Mouse (Mus musculus) intestine, embryonic 14.5 days (tissue): Measurements from ENCODE around the gene Ankrd17. TPM values are rescaled to one million over a fixed set of nuclear protein-coding genes. Genes with fewer than 3 reads are reported as not detected.

Source experiments
- ATAC-seq: fragments of 200-750 bp; cut with Nextera tagmentation; replicated peaks from 2 replicates; pipeline ENCODE4 v1.8.0; 2017; ENCODE audit warnings: low read depth, moderate number of reproducible peaks, moderate TSS enrichment, moderate library complexity; ENCODE audit not compliant: low FRiP score, low TSS enrichment
- DNase-seq: peaks from one replicate; pipeline ENCODE4 v3.0.0-alpha.2; 2018; ENCODE audit warnings: low spot score
- H3K27ac ChIP-seq: fragments of 300-500 bp; sonication (generic); 2 replicates; pipeline ENCODE4 v1.5.1; 2014; ENCODE audit warnings: low read depth, mild to moderate bottlenecking, control low read depth
- H3K27me3 ChIP-seq: fragments of 300-500 bp; sonication (generic); replicated peaks from 2 replicates; pipeline ENCODE4 v1.6.1; 2014; ENCODE audit warnings: low read length, control low read depth; ENCODE audit not compliant: control insufficient read depth, insufficient read depth
- H3K36me3 ChIP-seq: fragments of 300-500 bp; sonication (generic); 2 replicates; pipeline ENCODE4 v1.6.1; 2014; ENCODE audit warnings: low read length, control low read depth; ENCODE audit not compliant: control insufficient read depth, insufficient read depth
- H3K4me1 ChIP-seq: fragments of 300-500 bp; sonication (generic); replicated peaks from 2 replicates; pipeline ENCODE4 v1.6.1; 2014; ENCODE audit warnings: low read length, control low read depth, mixed read lengths; ENCODE audit not compliant: control insufficient read depth, insufficient read depth
- H3K4me2 ChIP-seq: fragments of 300-500 bp; sonication (generic); 2 replicates; pipeline ENCODE4 v1.6.1; 2014; ENCODE audit warnings: low read length
- H3K4me3 ChIP-seq: fragments of 300-500 bp; sonication (generic); 2 replicates; pipeline ENCODE4 v1.5.1; 2014; ENCODE audit warnings: low read depth, low read length, control low read depth, mixed read lengths
- H3K9ac ChIP-seq: fragments of 300-500 bp; sonication (generic); 2 replicates; pipeline ENCODE4 v1.6.1; 2014; ENCODE audit warnings: mild to moderate bottlenecking, low read length
- H3K9me3 ChIP-seq: fragments of 300-500 bp; sonication (generic); 2 replicates; pipeline ENCODE4 v1.6.1; 2016; ENCODE audit warnings: low read length, control low read depth; ENCODE audit not compliant: control insufficient read depth
- WGBS: fragments of 180-500 bp; shearing (Covaris S2); extraction: QIAGEN DNeasy Blood & Tissue Kit; methylation state at CpG from one replicate; pipeline ENCODE4 v1.1.7; 2014; 5-methylcytosine and 5-hydroxymethylcytosine counted together
- polyA plus RNA-seq: library from polyadenylated mRNA; unstranded; fragments of >200 nt; fragmentation: Nextera tagmentation; extraction: Ambion mirVana; gene quantifications from 2 replicates; pipeline ENCODE4 v1.2.1, GENCODE M21; 2014

The Ankrd17 gene
- polyA plus RNA-seq, 1 experiment from 2014 or later: 38.6 TPM

- Histone ChIP-seq H3K27me3 (no peaks in the 10 kb centered on the region), H3K4me1 (no peaks in the 10 kb centered on the region), H3K27ac (no peak overlapping the region), H3K36me3 (no peaks in the 10 kb centered on the region), H3K4me2 (no peak overlapping the region), H3K9ac (no peak overlapping the region), H3K4me3 (no peak overlapping the region), H3K9me3 (no peaks in the 10 kb centered on the region)
- no peak for DNase-seq
- ATAC-seq: no peak
- 54% methylated on average over 4 of the region's 4 CpGs for WGBS
These were observed 15.1 kb upstream of the Ankrd17 start for GRCm38 (mm10) chr5:90381458-90381857.

- H3K4me2 ChIP-seq: no peak overlapping the region
- 84% methylated on average over 4 of the region's 4 CpGs for WGBS
- no peak for DNase-seq
These were observed 7.3 kb upstream of the Ankrd17 start for GRCm38 (mm10) chr5:90373708-90374107.

GRCm38 (mm10) chr5:90370401-90370800, 4.0 kb upstream of the Ankrd17 start:
- Histone ChIP-seq H3K36me3 (no peaks in the 10 kb centered on the region), H3K9me3 (no peaks in the 10 kb centered on the region), H3K27ac (no peak overlapping the region), H3K4me1 (peaks cover 6% of the 10 kb centered on the region; the same call in 1 of the 2 replicates), H3K4me2 (no peak overlapping the region), H3K4me3 (no peak overlapping the region), H3K9ac (no peak overlapping the region), H3K27me3 (no peaks in the 10 kb centered on the region)
- ATAC-seq: no peak
- DNase-seq: no peak
- 74% methylated on average over 5 of the region's 5 CpGs for WGBS

More at GRCm38 (mm10) chr5:90373708-90374107, 7.3 kb upstream of the Ankrd17 start:
- no peaks in the 10 kb centered on the region for H3K9me3 ChIP-seq
- no peaks in the 10 kb centered on the region for H3K4me1 ChIP-seq
- no peaks in the 10 kb centered on the region for H3K36me3 ChIP-seq
- no peak overlapping the region for H3K27ac ChIP-seq
- no peak for ATAC-seq
- no peak overlapping the region for H3K9ac ChIP-seq
- no peaks in the 10 kb centered on the region for H3K27me3 ChIP-seq
- H3K4me3 ChIP-seq: no peak overlapping the region

GRCm38 (mm10) chr5:90367067-90367303, 608 bp upstream of the Ankrd17 start, which contains the start of gene Gm9958:
Gene Gm9958 (plus strand): TSS chr5:90367204.
- Histone ChIP-seq H3K36me3 (0 out of 2 replicates have a peak, but pooled peaks cover 6% of the 10 kb centered on the region), H3K27me3 (no peaks in the 10 kb centered on the region), H3K9ac (peak within 1 kb of the TSS; percentile 97), H3K4me2 (peak within 1 kb of the TSS; percentile 77), H3K9me3 (no peaks in the 10 kb centered on the region), H3K4me1 (peaks cover 17% of the 10 kb centered on the region), H3K4me3 (peak within 1 kb of the TSS; percentile 97), H3K27ac (peak within 1 kb of the TSS; percentile 99)
- ATAC-seq: no peak
- WGBS: under 1% methylated on average over 7 of the region's 7 CpGs
- no peak for DNase-seq

GRCm38 (mm10) chr5:90365141-90365951, 1.0 kb downstream of the Ankrd17 start:
- H3K27me3 ChIP-seq: no peaks in the 10 kb centered on the region
- H3K4me2 ChIP-seq: peak overlapping the region; percentile 47
- H3K4me3 ChIP-seq: peak overlapping the region; percentile 97
- H3K9ac ChIP-seq: peak overlapping the region; percentile 97
- H3K4me1 ChIP-seq: peaks cover 19% of the 10 kb centered on the region
- no peaks in the 10 kb centered on the region for H3K9me3 ChIP-seq
- under 1% methylated on average over 57 of the region's 61 CpGs for WGBS
- peak overlapping the region; percentile 99 for H3K27ac ChIP-seq
- 0 out of 2 replicates have a peak, but pooled peaks cover 6% of the 10 kb centered on the region for H3K36me3 ChIP-seq
- DNase-seq (peak; percentile 83), ATAC-seq (peak; percentile 50)

GRCm38 (mm10) chr5:90364526-90364925, 1.9 kb downstream of the Ankrd17 start:
- ATAC-seq: no peak
- Histone ChIP-seq H3K9ac (peak overlapping the region; percentile 97), H3K9me3 (no peaks in the 10 kb centered on the region), H3K4me2 (peak overlapping the region; percentile 47), H3K27ac (no peak overlapping the region), H3K4me1 (peaks cover 19% of the 10 kb centered on the region), H3K4me3 (peak overlapping the region; percentile 97), H3K27me3 (no peaks in the 10 kb centered on the region), H3K36me3 (peaks cover 13% of the 10 kb centered on the region)
- 3% methylated on average over 6 of the region's 6 CpGs for WGBS
- peak; percentile 72 for DNase-seq

- H3K4me1 ChIP-seq: no peaks in the 10 kb centered on the region; the same call in 1 of the 2 replicates
- DNase-seq (no peak), ATAC-seq (no peak)
- no peak overlapping the region for H3K4me3 ChIP-seq
- no peak overlapping the region for H3K4me2 ChIP-seq
- H3K27ac ChIP-seq: no peak overlapping the region
- no peaks in the 10 kb centered on the region for H3K9me3 ChIP-seq
- H3K27me3 ChIP-seq: no peaks in the 10 kb centered on the region
- 84% methylated on average over 3 of the region's 3 CpGs for WGBS
- H3K9ac ChIP-seq: no peak overlapping the region
- peaks cover 20% of the 10 kb centered on the region for H3K36me3 ChIP-seq
These were observed 10.6 kb downstream of the Ankrd17 start for GRCm38 (mm10) chr5:90355824-90356223.

GRCm38 (mm10) chr5:90353552-90354317, 12.6 kb downstream of the Ankrd17 start:
- Histone ChIP-seq H3K27ac (no peak overlapping the region), H3K36me3 (0 out of 2 replicates have a peak, but pooled peaks cover 12% of the 10 kb centered on the region), H3K9me3 (no peaks in the 10 kb centered on the region), H3K9ac (no peak overlapping the region), H3K27me3 (no peaks in the 10 kb centered on the region), H3K4me2 (no peak overlapping the region), H3K4me1 (no peaks in the 10 kb centered on the region; the same call in 1 of the 2 replicates), H3K4me3 (no peak overlapping the region)
- no peak for ATAC-seq
- no peak for DNase-seq
- WGBS: 88% methylated on average over 4 of the region's 4 CpGs
